Mouse (Mus musculus) embryo, embryonic 10.5 days (tissue): ENCODE measurements at regions not wholly inside any gene's neighbourhood (a gene's known extent, or its start where the extent isn't known, plus 50 kb on each side); places are given as distances from the start of the nearest gene placed in this dataset.

Experiments used
- DNase-seq: peaks from one replicate; pipeline ENCODE4 v3.0.0-alpha.2; 2015; ENCODE audit warnings: low spot score

- DNase-seq: no peak
These were observed 77.4 kb upstream of the Pja1 start for GRCm38 (mm10) chrX:99548284-99549019.

GRCm38 (mm10) chrX:99544410-99544809, 73.3 kb upstream of the Pja1 start:
- no peak for DNase-seq

DNA sequence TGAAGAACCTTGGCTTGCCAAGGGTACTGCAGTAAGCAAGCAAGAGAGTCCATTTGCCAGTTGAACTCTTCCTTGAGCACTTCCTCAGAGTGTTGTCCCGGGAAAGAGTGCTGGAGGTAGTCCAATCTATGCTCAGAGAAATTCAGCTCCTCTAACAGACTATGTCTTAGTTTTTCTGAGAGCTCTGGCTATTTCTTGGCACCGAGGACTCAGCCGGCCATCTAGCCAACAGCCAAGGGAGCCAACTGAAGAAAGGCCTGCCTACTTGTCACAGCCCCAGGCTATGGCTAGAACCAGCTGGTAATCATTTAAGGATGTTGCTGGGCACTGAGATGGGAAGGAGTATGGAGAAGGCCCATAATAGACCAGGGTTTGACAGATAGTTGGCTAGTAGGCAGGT, 70.8 kb upstream of the Pja1 start:
- no peak for DNase-seq

DNA sequence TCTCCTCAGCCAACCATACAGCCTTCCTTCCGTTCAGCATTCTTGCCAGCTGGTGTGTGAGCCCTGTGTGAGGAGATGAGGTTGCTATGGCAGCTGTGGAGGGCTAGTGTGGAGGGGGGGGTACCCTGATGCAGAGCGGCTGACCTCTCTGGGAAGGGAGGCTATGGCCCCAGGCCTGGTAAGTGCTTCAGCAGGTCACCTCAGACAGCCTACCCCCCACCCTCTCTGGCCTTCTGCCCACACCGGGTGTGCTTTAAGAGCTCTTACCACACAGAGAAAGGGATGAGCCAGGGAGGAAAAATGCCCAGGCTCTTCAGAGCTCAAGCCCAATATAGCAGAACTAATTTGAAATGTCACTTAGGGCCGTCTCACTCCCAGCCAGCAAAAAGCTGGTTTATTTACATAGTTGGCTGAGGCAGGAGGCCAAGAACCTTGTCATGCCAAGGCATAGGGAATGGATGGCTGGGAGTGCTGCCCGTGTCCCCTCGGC, 69.1 kb upstream of the Pja1 start:
- no peak for DNase-seq

- DNase-seq: no peak
These were observed 68.6 kb upstream of the Pja1 start for GRCm38 (mm10) chrX:99539684-99540083.

GRCm38 (mm10) chrX:99537814-99538213, 66.7 kb upstream of the Pja1 start:
- DNase-seq: no peak

GRCm38 (mm10) chrX:99534922-99535321, 63.8 kb upstream of the Pja1 start:
- no peak for DNase-seq

DNA sequence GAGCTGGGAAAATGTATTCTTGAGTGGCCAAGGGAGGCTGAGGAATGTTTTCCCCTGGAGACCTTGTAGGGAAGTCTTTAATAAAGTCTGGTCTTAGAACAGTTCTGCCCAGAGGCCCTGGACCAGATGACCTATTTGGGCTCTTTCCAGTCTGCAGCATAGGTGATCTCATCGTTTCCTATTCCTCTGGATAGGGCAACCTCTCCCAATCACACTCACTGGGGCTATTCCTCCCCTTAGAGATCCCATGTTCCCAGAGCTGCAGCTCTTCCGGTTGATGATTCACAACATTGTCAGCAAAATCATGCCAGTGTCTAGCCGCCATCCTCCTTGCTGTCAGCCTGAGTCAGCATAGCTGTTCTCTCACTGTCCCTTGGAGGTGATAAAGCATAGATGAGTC, 60.1 kb upstream of the Pja1 start:
- no peak for DNase-seq

DNA sequence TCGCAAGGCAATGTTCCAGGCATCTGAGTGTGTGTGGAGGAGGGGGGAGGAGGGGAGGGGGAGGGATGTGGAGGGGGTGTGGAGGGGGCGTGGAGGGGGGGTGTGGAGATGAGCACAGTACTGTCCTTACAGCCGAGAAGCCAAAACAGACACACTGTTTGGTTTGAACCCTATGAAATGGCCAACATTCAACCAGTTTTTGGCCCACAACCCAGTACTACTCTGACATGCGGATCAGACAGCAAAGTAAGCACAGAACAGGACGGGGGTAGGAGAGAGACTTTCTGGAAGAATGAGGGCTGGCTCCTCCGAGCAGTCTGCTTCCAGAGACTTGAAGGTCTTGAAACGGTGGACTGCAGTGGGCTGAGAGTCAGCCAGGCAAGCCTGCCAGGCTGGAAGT, 59.4 kb upstream of the Pja1 start:
- no peak for DNase-seq

DNA sequence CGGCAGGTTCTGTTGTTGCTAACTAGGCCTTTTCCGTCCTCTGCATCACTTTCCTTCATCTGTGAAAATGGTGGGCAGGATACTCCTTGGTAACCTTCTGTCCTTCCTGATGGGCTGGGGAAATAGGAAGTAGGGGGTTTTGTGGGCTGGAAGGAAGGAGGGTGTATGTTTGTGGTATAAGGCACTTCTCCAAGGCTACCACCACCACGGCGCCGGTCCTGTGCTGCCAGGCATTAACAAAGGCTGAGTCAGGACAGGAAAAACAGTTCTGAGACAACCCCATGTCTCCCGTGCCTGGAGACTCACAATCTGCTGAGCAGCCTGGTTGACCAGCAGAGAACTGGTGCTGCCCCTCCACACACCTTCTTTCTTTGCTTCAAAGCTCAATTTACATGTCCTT, 52.2 kb upstream of the Pja1 start:
- DNase-seq: no peak

- DNase-seq: peak; percentile 80
These were observed 51.8 kb upstream of the Pja1 start for GRCm38 (mm10) chrX:99522830-99523229.

- DNase-seq: peak; percentile 82
These were observed 51.2 kb upstream of the Pja1 start for GRCm38 (mm10) chrX:99522289-99522688.

- DNase-seq: no peak
These were observed 50.8 kb upstream of the Pja1 start for GRCm38 (mm10) chrX:99521866-99522265.
